Mouse (Mus musculus) CH12.LX (cell line): ENCODE data around the gene Igll1. TPM values are rescaled to one million over a fixed set of nuclear protein-coding genes. Genes with fewer than 3 reads are reported as not detected.

Experiments used
- DNase-seq: peaks from one replicate; pipeline ENCODE4 v3.0.0-alpha.2; 2013; ENCODE audit errors: extremely low read depth
- H3K27ac ChIP-seq: 2 replicates; pipeline ENCODE4 v1.5.1; 2012; ENCODE audit warnings: low read depth, mild to moderate bottlenecking, control low read depth, moderate library complexity; ENCODE audit not compliant: insufficient read depth
- H3K27me3 ChIP-seq: replicated peaks from 2 replicates; pipeline ENCODE3; 2012; ENCODE audit warnings: inconsistent platforms
- H3K36me3 ChIP-seq, 2 experiments: replicated peaks in 1 of 2; 2 replicates each; pipeline versions ENCODE3 to v1.6.1; 2012; ENCODE audit warnings: inconsistent platforms in 1 of 2, low read length in 1 of 2, mild to moderate bottlenecking in 1 of 2, mixed read lengths in 1 of 2, moderate library complexity in 1 of 2; ENCODE audit not compliant: control insufficient read depth in 1 of 2, insufficient read depth in 1 of 2
- H3K4me1 ChIP-seq, 2 experiments: 2 replicates each; pipeline ENCODE4 v1.6.1; 2012; ENCODE audit warnings: inconsistent platforms in 1 of 2, moderate library complexity in 1 of 2; ENCODE audit not compliant: insufficient read depth in 2 of 2, control insufficient read depth in 1 of 2
- H3K4me2 ChIP-seq: 2 replicates; pipeline ENCODE4 v1.6.1; 2012; ENCODE audit warnings: low read depth, mild to moderate bottlenecking, control low read depth; ENCODE audit not compliant: poor library complexity, insufficient read depth, severe bottlenecking
- H3K4me3 ChIP-seq, 3 experiments: fragments of 150-350 bp in 1 of 3; sonication (generic) in 1 of 3; replicated peaks in 1 of 3; 2 replicates each; pipeline versions ENCODE3 to v1.5.1; 2011 to 2012; ENCODE audit warnings: low read depth in 2 of 3, low read length in 2 of 3, mild to moderate bottlenecking in 2 of 3, moderate library complexity in 2 of 3, control low read depth in 1 of 3, improper control_type of control experiment in 1 of 3, inconsistent platforms in 1 of 3, mixed read lengths in 1 of 3; ENCODE audit not compliant: poor library complexity in 1 of 3
- H3K79me2 ChIP-seq: replicated peaks from 2 replicates; pipeline ENCODE4 v1.6.1; 2012; ENCODE audit warnings: mild to moderate bottlenecking, moderate library complexity; ENCODE audit not compliant: control insufficient read depth, poor library complexity, insufficient read depth, severe bottlenecking; ENCODE audit errors: extremely low read depth
- H3K9ac ChIP-seq: 2 replicates; pipeline ENCODE4 v1.6.1; 2012; ENCODE audit warnings: low read depth, mild to moderate bottlenecking, control low read depth, moderate library complexity; ENCODE audit not compliant: insufficient read depth
- H3K9me3 ChIP-seq: replicated peaks from 2 replicates; pipeline ENCODE3; 2012; ENCODE audit warnings: low read length, inconsistent platforms, mixed read lengths
- BHLHE40 ChIP-seq: IDR thresholded peaks from 2 replicates; pipeline ENCODE4 v1.6.1; 2011; ENCODE audit warnings: mild to moderate bottlenecking, low read depth, low read length, improper control_type of control experiment
- CHD1 ChIP-seq: IDR thresholded peaks from 2 replicates; pipeline ENCODE4 v1.6.1; 2012; ENCODE audit warnings: low read depth, low read length, improper control_type of control experiment, inconsistent platforms
- CHD2 ChIP-seq: IDR thresholded peaks from 2 replicates; pipeline ENCODE4 v1.6.1; 2011; ENCODE audit warnings: low read length, improper control_type of control experiment
- CTCF ChIP-seq, 2 experiments: IDR thresholded peaks in 1 of 2; conservative IDR thresholded peaks in 1 of 2; 2 replicates each; pipeline ENCODE4 v1.5.1; 2011 to 2012; ENCODE audit warnings: low read depth in 2 of 2, low read length in 2 of 2, improper control_type of control experiment in 1 of 2, inconsistent platforms in 1 of 2, mild to moderate bottlenecking in 1 of 2, moderate library complexity in 1 of 2
- E2F4 ChIP-seq: IDR thresholded peaks from 2 replicates; pipeline ENCODE4 v1.6.1; 2011; ENCODE audit warnings: low read depth, low read length, improper control_type of control experiment; ENCODE audit not compliant: insufficient replicate concordance
- ELF1 ChIP-seq: IDR thresholded peaks from 2 replicates; pipeline ENCODE4 v1.6.1; 2014; ENCODE audit warnings: low read depth, mild to moderate bottlenecking, inconsistent platforms, low read length, improper control_type of control experiment
- EP300 ChIP-seq: IDR thresholded peaks from 2 replicates; pipeline ENCODE4 v1.6.1; 2011; ENCODE audit warnings: low read length, improper control_type of control experiment
- ETS1 ChIP-seq: conservative IDR thresholded peaks from 2 replicates; pipeline ENCODE4 v1.6.1; 2012; ENCODE audit warnings: low read depth, mild to moderate bottlenecking, inconsistent platforms, low read length, improper control_type of control experiment, moderate library complexity
- GABPA ChIP-seq: IDR thresholded peaks from 2 replicates; pipeline ENCODE4 v1.6.1; 2012; ENCODE audit warnings: low read depth, low read length, improper control_type of control experiment, inconsistent platforms; ENCODE audit not compliant: insufficient replicate concordance
- HCFC1 ChIP-seq: IDR thresholded peaks from 2 replicates; pipeline ENCODE4 v1.6.1; 2012; ENCODE audit warnings: low read depth, mild to moderate bottlenecking, inconsistent platforms, low read length, improper control_type of control experiment
- IRF4 ChIP-seq: IDR thresholded peaks from 2 replicates; pipeline ENCODE4 v1.6.1; 2014; ENCODE audit warnings: low read depth, mild to moderate bottlenecking, inconsistent platforms, low read length, improper control_type of control experiment
- JUN ChIP-seq: IDR thresholded peaks from 2 replicates; pipeline ENCODE4 v1.6.1; 2011; ENCODE audit warnings: low read depth, mild to moderate bottlenecking, low read length, improper control_type of control experiment, moderate library complexity; ENCODE audit not compliant: insufficient read depth
- JUND ChIP-seq: conservative IDR thresholded peaks from 2 replicates; pipeline ENCODE4 v1.6.1; 2011; ENCODE audit warnings: low read depth, low read length, improper control_type of control experiment
- MAFK ChIP-seq: IDR thresholded peaks from 2 replicates; pipeline ENCODE4 v1.6.1; 2011; ENCODE audit warnings: low read length, improper control_type of control experiment; ENCODE audit not compliant: insufficient replicate concordance
- MAX ChIP-seq: IDR thresholded peaks from 2 replicates; pipeline ENCODE4 v1.6.1; 2011; ENCODE audit warnings: low read length, improper control_type of control experiment
- MAZ ChIP-seq: IDR thresholded peaks from 2 replicates; pipeline ENCODE4 v1.6.1; 2012; ENCODE audit warnings: low read depth, mild to moderate bottlenecking, inconsistent platforms, low read length, improper control_type of control experiment, moderate library complexity
- MXI1 ChIP-seq: IDR thresholded peaks from 2 replicates; pipeline ENCODE4 v1.6.1; 2011; ENCODE audit warnings: mild to moderate bottlenecking, low read depth, low read length, improper control_type of control experiment
- MYC ChIP-seq: IDR thresholded peaks from 2 replicates; pipeline ENCODE4 v1.6.1; 2011; ENCODE audit warnings: low read depth, mild to moderate bottlenecking, improper control_type of control experiment, low read length
- NELFE ChIP-seq: IDR thresholded peaks from 2 replicates; pipeline ENCODE4 v1.6.1; 2011; ENCODE audit warnings: low read depth, low read length, improper control_type of control experiment
- NRF1 ChIP-seq: IDR thresholded peaks from 2 replicates; pipeline ENCODE4 v1.6.1; 2014; ENCODE audit warnings: low read depth, mild to moderate bottlenecking, inconsistent platforms, low read length, improper control_type of control experiment, moderate library complexity
- PAX5 ChIP-seq: IDR thresholded peaks from 2 replicates; pipeline ENCODE4 v1.6.1; 2012; ENCODE audit warnings: low read length, inconsistent platforms, mixed read lengths
- POLR2AphosphoS2 ChIP-seq: IDR thresholded peaks from 2 replicates; pipeline ENCODE4 v1.6.1; 2011; ENCODE audit warnings: low read depth, low read length, improper control_type of control experiment
- RAD21 ChIP-seq: IDR thresholded peaks from 2 replicates; pipeline ENCODE4 v1.6.1; 2011; ENCODE audit warnings: low read depth, mild to moderate bottlenecking, low read length, improper control_type of control experiment, moderate library complexity
- SIN3A ChIP-seq: IDR thresholded peaks from 2 replicates; pipeline ENCODE4 v1.6.1; 2012; ENCODE audit warnings: low read length, improper control_type of control experiment, inconsistent platforms
- SMC3 ChIP-seq: IDR thresholded peaks from 2 replicates; pipeline ENCODE4 v1.6.1; 2011; ENCODE audit warnings: low read depth, low read length, improper control_type of control experiment
- TCF12 ChIP-seq: IDR thresholded peaks from 2 replicates; pipeline ENCODE4 v1.6.1; 2014; ENCODE audit warnings: low read depth, mild to moderate bottlenecking, inconsistent platforms, low read length, improper control_type of control experiment
- UBTF ChIP-seq: IDR thresholded peaks from 2 replicates; pipeline ENCODE4 v1.6.1; 2012; ENCODE audit warnings: low read depth, mild to moderate bottlenecking, inconsistent platforms, low read length, improper control_type of control experiment, moderate library complexity
- USF1 ChIP-seq: IDR thresholded peaks from 2 replicates; pipeline ENCODE4 v1.6.1; 2014; ENCODE audit warnings: low read depth, mild to moderate bottlenecking, inconsistent platforms, low read length, improper control_type of control experiment
- ZC3H11A ChIP-seq: IDR thresholded peaks from 2 replicates; pipeline ENCODE4 v1.6.1; 2012; ENCODE audit warnings: low read depth, mild to moderate bottlenecking, inconsistent platforms, low read length, improper control_type of control experiment
- ZKSCAN1 ChIP-seq: IDR thresholded peaks from 2 replicates; pipeline ENCODE4 v1.6.1; 2012; ENCODE audit warnings: low read depth, inconsistent platforms, low read length, improper control_type of control experiment, borderline replicate concordance
- ZMIZ1 ChIP-seq: IDR thresholded peaks from 2 replicates; pipeline ENCODE4 v1.6.1; 2012; ENCODE audit warnings: low read depth, mild to moderate bottlenecking, inconsistent platforms, low read length, improper control_type of control experiment
- ZNF384 ChIP-seq: IDR thresholded peaks from 2 replicates; pipeline ENCODE4 v1.6.1; 2012; ENCODE audit warnings: low read depth, low read length, improper control_type of control experiment, inconsistent platforms
- dilution Hi-C: fragments of 300-500 bp; cut with MboI; formaldehyde crosslinking; loops from 2 replicates; pipeline ENCODE4 v1.14.3; 2020; ENCODE audit warnings: low sequenced_read_pairs; ENCODE audit not compliant: extremely low pct_unique_long_range_greater_than_20kb, extremely low pct_ligation_motif_present
- in situ Hi-C: fragments of 300-500 bp; cut with MboI; formaldehyde crosslinking; loops from 3 replicates; pipeline ENCODE4 v1.14.3; 2019; ENCODE audit warnings: low sequenced_read_pairs, low pct_ligation_motif_present, low pct_unique_long_range_greater_than_20kb, mixed read lengths
- polyA plus RNA-seq: library from polyadenylated mRNA; unstranded; fragments of >175 nt; gene quantifications from 2 replicates; pipeline ENCODE4 v1.2.1, GENCODE M21; 2012; ENCODE audit warnings: low read depth; ENCODE audit not compliant: insufficient read length
- total RNA-seq, 2 experiments: library from RNA; depleted of rRNA; stranded (reverse); fragments of 300-350 nt in 1 of 2; fragments of >200 nt in 1 of 2; gene quantifications; 2 replicates each; pipeline ENCODE4 v1.2.3; 2012 to 2014

Gene Igll1
- total and polyA plus RNA-seq, 3 experiments: not detected

DNA sequence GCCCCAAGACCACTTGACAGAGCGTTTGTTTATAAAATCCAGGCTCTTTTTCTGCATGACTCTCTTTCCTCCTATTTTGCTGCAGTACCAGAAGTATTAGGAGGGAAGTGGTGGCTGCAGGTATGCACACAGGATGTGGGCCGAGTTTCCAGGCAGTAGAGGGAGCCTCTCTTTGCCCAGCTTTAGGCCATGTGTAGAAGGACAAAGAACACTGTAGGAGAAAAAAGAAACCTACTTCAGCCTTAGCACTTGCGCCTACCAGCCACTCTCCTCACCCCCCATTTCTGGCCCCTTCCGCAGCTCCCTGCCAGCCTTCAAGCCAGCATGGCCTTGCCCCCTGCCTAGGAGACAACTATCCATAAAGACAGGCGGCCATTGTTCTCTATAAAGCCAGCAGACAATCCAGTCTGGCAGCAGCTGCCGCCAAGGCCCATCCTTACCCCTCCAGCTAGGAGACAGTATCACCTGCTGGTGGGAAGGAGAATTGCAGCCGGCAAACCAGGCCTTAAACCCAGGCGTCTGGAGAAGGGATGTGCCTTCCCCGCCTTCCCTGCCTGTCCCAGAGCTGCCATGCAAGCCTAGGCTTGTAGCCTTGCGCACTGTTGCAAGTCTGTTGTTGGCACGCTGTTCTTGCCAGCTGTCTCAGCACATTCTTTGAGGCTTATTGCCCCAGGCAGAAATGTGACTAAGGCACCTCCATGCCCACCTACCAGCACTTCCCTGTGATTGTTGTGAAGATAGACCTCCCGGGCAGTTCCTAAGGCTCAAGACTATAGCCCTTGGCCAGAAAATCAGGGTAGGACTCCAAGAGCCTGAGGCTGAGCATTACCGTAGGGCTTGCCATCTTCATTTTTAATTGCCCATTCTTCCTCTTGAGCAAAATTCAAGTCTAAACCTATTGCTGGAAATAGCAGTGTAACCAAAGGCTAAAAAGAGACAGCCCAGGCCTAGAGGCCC, 48.1 kb upstream of the Igll1 start:
- in situ Hi-C loops (no loop called here), dilution Hi-C loops (no loop called here)
- H3K4me2 ChIP-seq: no peak overlapping the region
- H3K9ac ChIP-seq: no peak overlapping the region
- TF ChIP-seq SMC3 (peak; percentile 94), CTCF (conservative IDR thresholded peaks at IDR 0.05 in 1 of 2, IDR thresholded peaks at IDR 0.05 in 1 of 2; ENCODE audit: low read depth in 2 of 2, low read length in 2 of 2) (peak; percentile 98), MAFK (no peak), UBTF (no peak), CHD1 (no peak), EP300 (no peak), BHLHE40 (0 out of 2 replicates have a peak, but pooled peaks have one; percentile 11), POLR2AphosphoS2 (no peak), NELFE (peak; percentile 64; the same call in 1 of the 2 replicates), MAZ (0 out of 2 replicates have a peak, but pooled peaks have one; percentile 36), ETS1 (no peak), RAD21 (peak; percentile 98), ZC3H11A (peak; percentile 42), IRF4 (peak; percentile 58), E2F4 (no peak), ELF1 (no peak), HCFC1 (0 out of 2 replicates have a peak, but pooled peaks have one; percentile 23), USF1 (no peak), MAX (peak; percentile 46; the same call in 1 of the 2 replicates), SIN3A (peak; percentile 43; the same call in 1 of the 2 replicates), PAX5 (no peak), ZMIZ1 (no peak), MXI1 (peak; percentile 47; the same call in 1 of the 2 replicates), JUN (no peak), JUND (no peak), ZKSCAN1 (no peak), TCF12 (0 out of 2 replicates have a peak, but pooled peaks have one; percentile 12), MYC (no peak), ZNF384 (no peak), GABPA (no peak), NRF1 (peak; percentile 50; the same call in 1 of the 2 replicates), CHD2 (no peak)
- H3K4me3 ChIP-seq: no peak overlapping the region
- DNase-seq: peak; percentile 80
- peaks cover 3 to 24% of the 10 kb centered on the region in 2 experiments; a peak in 2 of 4 replicates for H3K4me1 ChIP-seq
- H3K79me2 ChIP-seq: no peaks in the 10 kb centered on the region
- no peak overlapping the region for H3K27ac ChIP-seq
- peaks cover 64 to 98% of the 10 kb centered on the region in 2 experiments for H3K36me3 ChIP-seq
- no peaks in the 10 kb centered on the region for H3K9me3 ChIP-seq
- H3K27me3 ChIP-seq: no peaks in the 10 kb centered on the region
